Mouse (Mus musculus) forebrain, embryonic 12.5 days (tissue): ENCODE results near the gene Gm49361. TPM values are rescaled to one million over a fixed set of nuclear protein-coding genes. Genes with fewer than 3 reads are reported as not detected.
A peak's percentile ranks its signal among the peaks of the same experiment; 100 is the strongest.
"Not testable (repeated sequence)": the region's sequence is repeated elsewhere in the genome, so short reads cannot be mapped to it uniquely, and the experiment has no call there.

Experiments used
- ATAC-seq: fragments of 200-750 bp; cut with Nextera tagmentation; 2 replicates; pipeline ENCODE4 v1.8.0; 2017; ENCODE audit warnings: moderate TSS enrichment; ENCODE audit not compliant: low FRiP score
- H3K27ac ChIP-seq: fragments of 300-500 bp; sonication (generic); 2 replicates; pipeline ENCODE4 v1.5.1; 2016; ENCODE audit warnings: mild to moderate bottlenecking
- H3K27me3 ChIP-seq: fragments of 300-500 bp; sonication (generic); 2 replicates; pipeline ENCODE4 v1.6.1; 2016; ENCODE audit warnings: mild to moderate bottlenecking
- H3K36me3 ChIP-seq: fragments of 300-500 bp; sonication (generic); replicated peaks from 2 replicates; pipeline ENCODE4 v1.6.1; 2016; ENCODE audit warnings: mild to moderate bottlenecking
- H3K4me1 ChIP-seq: fragments of 300-500 bp; sonication (generic); 2 replicates; pipeline ENCODE4 v1.6.1; 2016
- H3K4me2 ChIP-seq: fragments of 300-500 bp; sonication (generic); 2 replicates; pipeline ENCODE4 v1.6.1; 2016; ENCODE audit warnings: mild to moderate bottlenecking, moderate library complexity
- H3K4me3 ChIP-seq: fragments of 300-500 bp; sonication (generic); replicated peaks from 2 replicates; pipeline ENCODE4 v1.5.1; 2016; ENCODE audit warnings: mild to moderate bottlenecking
- H3K9ac ChIP-seq: fragments of 300-500 bp; sonication (generic); 2 replicates; pipeline ENCODE4 v1.6.1; 2016; ENCODE audit warnings: mild to moderate bottlenecking
- H3K9me3 ChIP-seq: fragments of 300-500 bp; sonication (generic); 2 replicates; pipeline ENCODE4 v1.6.1; 2016
- WGBS: fragments of 180-500 bp; shearing (Covaris S2); methylation state at CpG from one replicate; pipeline ENCODE4 v1.1.7; 2016; 5-methylcytosine and 5-hydroxymethylcytosine counted together
- polyA plus RNA-seq: library from polyadenylated mRNA; unstranded; fragments of >200 nt; fragmentation: Nextera tagmentation; extraction: Ambion mirVana; gene quantifications from 2 replicates; pipeline ENCODE4 v1.2.1, GENCODE M21; 2016

Gene Gm49361
- polyA plus RNA-seq, 1 experiment from 2014 or later = not detected

GRCm38 (mm10) chr14:57753351-57753992 is 7.6 kb upstream of the Gm49361 start:
- no peak overlapping the region for H3K4me2 ChIP-seq
- peak overlapping the region; percentile 46; the same call in 1 of the 2 replicates for H3K27ac ChIP-seq
- H3K4me3 ChIP-seq = no peak overlapping the region
- no peak for ATAC-seq
- no peaks in the 10 kb centered on the region for H3K36me3 ChIP-seq
- 13% methylated on average over 9 of the region's 9 CpGs for WGBS
- H3K4me1 ChIP-seq = peaks cover 10% of the 10 kb centered on the region; the same call in 1 of the 2 replicates
- H3K9me3 ChIP-seq = no peaks in the 10 kb centered on the region
- H3K9ac ChIP-seq = no peak overlapping the region
- peaks cover 6% of the 10 kb centered on the region; the same call in 1 of the 2 replicates for H3K27me3 ChIP-seq

DNA sequence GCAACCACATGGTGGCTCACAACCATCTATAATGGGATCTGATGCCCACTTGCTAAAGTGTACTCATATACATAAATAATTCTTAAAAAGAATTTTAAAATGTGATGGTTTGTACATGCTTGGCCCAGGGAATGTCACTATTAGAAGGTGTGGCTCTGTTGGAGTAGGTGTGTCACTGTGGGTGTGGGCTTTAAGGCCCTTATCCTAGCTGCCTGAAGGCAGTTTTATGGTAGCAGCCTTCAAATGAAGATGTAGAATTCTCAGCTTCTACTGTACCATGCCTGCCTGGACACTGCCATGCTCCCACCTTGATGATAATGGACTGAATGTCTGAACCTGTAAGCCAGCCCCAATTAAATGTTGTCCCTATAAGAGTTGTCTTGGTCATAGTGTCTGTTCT is 5.1 kb upstream of the Gm49361 start:
- ATAC-seq, H3K36me3 ChIP-seq, H3K27me3 ChIP-seq: not testable (repeated sequence)

GRCm38 (mm10) chr14:57749501-57749900 is 3.6 kb upstream of the Gm49361 start:
- H3K4me3 ChIP-seq = no peak overlapping the region
- H3K4me1 ChIP-seq = peaks cover 23% of the 10 kb centered on the region
- no peak overlapping the region for H3K27ac ChIP-seq
- no peak overlapping the region for H3K9ac ChIP-seq
- no peak overlapping the region for H3K4me2 ChIP-seq
- no peaks in the 10 kb centered on the region for H3K27me3 ChIP-seq
- H3K9me3 ChIP-seq = no peaks in the 10 kb centered on the region
- no peaks in the 10 kb centered on the region for H3K36me3 ChIP-seq
- 56% methylated on average over 2 of the region's 2 CpGs for WGBS
- no peak for ATAC-seq

More for the DNA sequence above, 5.1 kb upstream of the Gm49361 start:
- not testable (repeated sequence) for H3K27ac ChIP-seq, H3K9ac ChIP-seq, H3K9me3 ChIP-seq, H3K4me2 ChIP-seq, H3K4me3 ChIP-seq
- peaks cover 15% of the 10 kb centered on the region for H3K4me1 ChIP-seq

GRCm38 (mm10) chr14:57745291-57745969 is 473 bp downstream of the Gm49361 start:
- H3K9ac ChIP-seq = peak overlapping the region; percentile 88
- under 1% methylated on average over 73 of the region's 103 CpGs for WGBS
- peaks cover 20% of the 10 kb centered on the region for H3K4me1 ChIP-seq
- no peaks in the 10 kb centered on the region for H3K36me3 ChIP-seq
- ATAC-seq = peak; percentile 76
- no peaks in the 10 kb centered on the region for H3K27me3 ChIP-seq
- peak overlapping the region; percentile 88 for H3K4me2 ChIP-seq
- peak overlapping the region; percentile 74 for H3K27ac ChIP-seq
- H3K4me3 ChIP-seq = peak overlapping the region; percentile 92
- no peaks in the 10 kb centered on the region for H3K9me3 ChIP-seq

DNA sequence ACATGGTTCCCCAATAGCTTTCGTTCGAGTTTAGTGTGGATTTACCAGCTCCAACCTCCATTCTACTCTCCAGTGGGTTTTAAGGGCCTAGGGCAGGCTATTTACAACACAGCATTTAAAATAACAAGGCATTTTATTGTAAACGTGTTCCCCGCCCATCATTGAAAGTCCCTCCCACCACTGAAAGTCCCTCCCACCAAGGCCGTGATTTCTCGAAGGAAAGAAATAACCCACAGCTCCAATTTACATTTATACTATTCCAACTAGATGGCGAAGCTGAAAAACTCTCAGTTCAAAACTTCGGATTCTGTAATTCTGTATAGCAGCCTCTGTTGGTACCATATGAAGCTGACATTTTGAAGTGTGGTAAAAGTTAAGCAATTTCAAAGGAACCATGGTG is 1.4 kb downstream of the Gm49361 start:
- under 1% methylated on average over 8 of the region's 8 CpGs for WGBS
- peaks cover 20% of the 10 kb centered on the region for H3K4me1 ChIP-seq
- H3K4me2 ChIP-seq = peak overlapping the region; percentile 88
- no peaks in the 10 kb centered on the region for H3K9me3 ChIP-seq
- no peaks in the 10 kb centered on the region for H3K36me3 ChIP-seq
- H3K9ac ChIP-seq = no peak overlapping the region; the same call in 1 of the 2 replicates
- peak overlapping the region; percentile 92 for H3K4me3 ChIP-seq
- ATAC-seq = no peak
- no peaks in the 10 kb centered on the region for H3K27me3 ChIP-seq
- no peak overlapping the region for H3K27ac ChIP-seq

DNA sequence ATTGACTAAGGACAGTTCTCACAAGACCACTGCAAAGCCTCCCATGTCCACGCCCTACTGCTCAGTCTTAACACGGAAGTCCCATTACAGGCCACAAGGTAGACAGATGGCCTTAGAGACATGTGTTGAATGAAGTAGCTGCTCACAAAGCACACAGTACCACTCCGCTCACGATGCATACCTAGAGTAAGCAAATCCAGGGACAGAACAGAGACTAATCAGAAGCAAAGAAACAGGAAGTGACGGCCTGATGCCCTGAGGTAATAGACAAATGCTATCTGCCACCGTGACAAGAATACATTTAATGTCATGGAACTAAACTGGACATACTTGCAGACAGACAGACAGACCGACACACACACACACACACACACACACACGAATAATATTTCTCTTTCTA is 5.3 kb downstream of the Gm49361 start:
- no peak for ATAC-seq
- WGBS = 87% methylated on average over 8 of the region's 8 CpGs
- peaks cover 19% of the 10 kb centered on the region for H3K4me1 ChIP-seq

DNA sequence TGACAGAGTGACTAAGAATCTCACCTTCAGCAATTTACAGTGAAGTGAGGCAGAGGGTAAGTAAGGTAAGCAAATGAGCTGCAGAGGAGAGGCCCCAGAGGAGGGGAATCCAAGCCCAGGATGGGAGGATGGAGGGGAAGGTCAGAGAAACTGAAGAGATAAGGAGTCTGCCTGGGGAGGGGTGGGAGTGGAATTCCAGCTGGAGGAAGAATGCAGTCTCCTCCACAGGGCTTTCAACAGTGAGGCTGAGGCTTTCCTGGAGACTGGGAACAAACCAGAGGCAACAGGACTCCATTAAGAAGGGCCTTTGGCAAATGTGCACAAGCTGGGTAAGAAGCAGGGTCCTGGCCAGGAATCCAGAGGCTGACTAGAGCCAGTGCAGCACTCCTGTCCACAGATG is 8.8 kb downstream of the Gm49361 start:
- Histone ChIP-seq H3K9me3 (no peaks in the 10 kb centered on the region), H3K36me3 (no peaks in the 10 kb centered on the region), H3K27me3 (no peaks in the 10 kb centered on the region), H3K4me1 (peaks cover 8% of the 10 kb centered on the region; the same call in 1 of the 2 replicates), H3K4me2 (no peak overlapping the region), H3K4me3 (no peak overlapping the region), H3K9ac (no peak overlapping the region), H3K27ac (no peak overlapping the region)
- ATAC-seq = no peak

More for the DNA sequence above, 5.3 kb downstream of the Gm49361 start:
- Histone ChIP-seq H3K9ac (no peak overlapping the region), H3K4me2 (no peak overlapping the region), H3K27ac (no peak overlapping the region), H3K27me3 (no peaks in the 10 kb centered on the region), H3K9me3 (no peaks in the 10 kb centered on the region), H3K4me3 (no peak overlapping the region), H3K36me3 (no peaks in the 10 kb centered on the region)

GRCm38 (mm10) chr14:57736141-57736540 is 9.8 kb downstream of the Gm49361 start:
- no peaks in the 10 kb centered on the region for H3K27me3 ChIP-seq

DNA sequence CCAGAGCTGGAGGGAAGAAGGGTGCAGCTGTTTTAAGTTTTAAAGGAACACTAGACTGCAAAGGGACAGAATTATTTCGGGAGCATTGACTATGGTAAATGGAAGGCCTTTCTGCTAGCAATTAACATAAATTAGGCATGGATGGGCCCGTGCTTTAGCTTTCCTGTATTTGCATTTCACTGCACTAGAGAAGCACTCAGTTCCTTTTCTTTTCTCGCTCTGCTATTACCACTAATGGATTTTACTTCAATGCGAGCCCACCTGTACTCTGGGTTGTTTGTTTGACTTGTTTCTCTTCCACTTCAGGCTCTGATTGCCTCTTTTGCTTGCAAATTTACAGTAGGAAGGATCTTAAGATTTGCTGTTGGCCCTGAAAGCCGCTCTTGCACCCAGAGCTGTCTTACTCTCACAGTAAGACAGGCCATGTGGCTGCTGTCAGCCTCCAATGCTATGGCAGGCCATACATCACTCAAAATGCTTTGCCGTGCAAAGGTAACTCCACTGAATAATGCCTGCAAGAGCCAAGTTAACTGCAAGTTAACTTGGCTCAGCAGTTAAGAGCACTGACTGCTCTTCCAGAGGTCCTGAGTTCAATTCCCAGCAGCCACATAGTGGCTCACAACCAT is 13.1 kb downstream of the Gm49361 start:
- peak; percentile 53; the same call in 1 of the 2 replicates for ATAC-seq
- Histone ChIP-seq H3K27ac (0 out of 2 replicates have a peak overlapping the region, but pooled peaks have one; percentile 19), H3K36me3 (no peaks in the 10 kb centered on the region), H3K4me3 (no peak overlapping the region), H3K4me1 (peaks cover 26% of the 10 kb centered on the region), H3K27me3 (no peaks in the 10 kb centered on the region), H3K9me3 (no peaks in the 10 kb centered on the region), H3K9ac (no peak overlapping the region), H3K4me2 (no peak overlapping the region)
- WGBS = 44% methylated on average over 6 of the region's 6 CpGs

More at GRCm38 (mm10) chr14:57736141-57736540, 9.8 kb downstream of the Gm49361 start:
- no peak overlapping the region for H3K4me3 ChIP-seq
- ATAC-seq = no peak
- peaks cover 11% of the 10 kb centered on the region; the same call in 1 of the 2 replicates for H3K4me1 ChIP-seq
- H3K9ac ChIP-seq = no peak overlapping the region
- WGBS = 80% methylated on average over 4 of the region's 4 CpGs
- H3K27ac ChIP-seq = no peak overlapping the region
- H3K9me3 ChIP-seq = no peaks in the 10 kb centered on the region
- H3K36me3 ChIP-seq = no peaks in the 10 kb centered on the region
- H3K4me2 ChIP-seq = no peak overlapping the region

GRCm38 (mm10) chr14:57730527-57730926 is 15.4 kb downstream of the Gm49361 start:
- H3K27ac ChIP-seq = 0 out of 2 replicates have a peak overlapping the region, but pooled peaks have one; percentile 38
- H3K9me3 ChIP-seq = 0 out of 2 replicates have a peak, but pooled peaks cover 4% of the 10 kb centered on the region
- no peak for ATAC-seq
- no peaks in the 10 kb centered on the region for H3K27me3 ChIP-seq
- peaks cover 22% of the 10 kb centered on the region for H3K4me1 ChIP-seq
- H3K4me3 ChIP-seq = no peak overlapping the region
- H3K4me2 ChIP-seq = no peak overlapping the region
- WGBS = 37% methylated on average over 9 of the region's 9 CpGs
- 0 out of 2 replicates have a peak, but pooled peaks cover 4% of the 10 kb centered on the region for H3K36me3 ChIP-seq
- 0 out of 2 replicates have a peak overlapping the region, but pooled peaks have one; percentile 2 for H3K9ac ChIP-seq

DNA sequence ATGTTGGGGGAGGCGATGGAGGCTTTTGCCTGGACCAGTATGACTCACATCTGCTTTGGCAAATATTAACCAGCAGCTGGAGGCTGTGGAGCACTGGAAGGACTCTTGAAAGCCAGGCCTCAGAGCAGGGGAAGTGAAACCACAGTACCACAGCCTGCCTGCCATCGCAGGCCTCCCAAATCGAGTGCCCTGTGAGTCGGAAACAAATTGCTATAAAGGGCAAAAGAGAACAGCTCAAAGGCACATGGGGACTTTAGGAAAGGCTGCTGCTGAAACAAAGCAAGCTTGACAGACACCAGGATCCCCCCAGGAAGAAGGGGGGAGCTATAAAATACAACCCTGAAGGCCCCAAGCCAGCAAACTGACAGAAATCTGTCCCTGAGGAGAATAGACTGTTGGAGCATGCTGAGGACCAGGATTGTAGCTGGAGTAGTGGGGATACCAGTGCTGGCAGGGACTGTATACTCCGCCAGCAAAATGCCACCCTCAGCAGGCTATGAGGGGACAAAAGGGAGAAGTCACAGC is 15.9 kb downstream of the Gm49361 start:
- no peak overlapping the region for H3K4me2 ChIP-seq
- ATAC-seq = no peak
- 0 out of 2 replicates have a peak overlapping the region, but pooled peaks have one; percentile 2 for H3K9ac ChIP-seq
- H3K4me1 ChIP-seq = peaks cover 22% of the 10 kb centered on the region
- 0 out of 2 replicates have a peak overlapping the region, but pooled peaks have one; percentile 38 for H3K27ac ChIP-seq
- 0 out of 2 replicates have a peak, but pooled peaks cover 4% of the 10 kb centered on the region for H3K9me3 ChIP-seq
- H3K4me3 ChIP-seq = no peak overlapping the region
- 0 out of 2 replicates have a peak, but pooled peaks cover 6% of the 10 kb centered on the region for H3K36me3 ChIP-seq
- H3K27me3 ChIP-seq = no peaks in the 10 kb centered on the region
- WGBS = 69% methylated on average over 5 of the region's 5 CpGs

DNA sequence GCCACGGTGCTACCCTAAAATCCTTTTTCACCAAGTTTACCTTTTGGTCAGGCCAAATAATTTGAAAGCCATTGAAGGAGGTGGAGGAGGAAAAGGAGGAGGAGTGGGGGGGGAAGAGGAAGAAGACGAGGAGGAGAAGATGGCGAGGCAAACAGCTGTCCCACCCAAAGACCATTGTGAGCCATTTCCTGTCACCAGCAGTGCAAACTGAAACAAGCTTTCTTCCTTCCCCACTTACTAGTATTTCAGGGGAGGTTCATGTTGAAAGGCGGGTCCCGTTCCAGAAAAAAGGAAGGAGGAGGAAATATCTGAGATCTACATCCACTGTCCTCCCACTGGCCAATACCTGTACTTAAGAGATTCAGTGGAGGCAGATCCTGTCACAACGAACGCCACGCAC is 16.5 kb downstream of the Gm49361 start:
- Histone ChIP-seq H3K9ac (no peak overlapping the region), H3K27me3 (no peaks in the 10 kb centered on the region), H3K27ac (no peak overlapping the region), H3K36me3 (0 out of 2 replicates have a peak, but pooled peaks cover 6% of the 10 kb centered on the region), H3K9me3 (0 out of 2 replicates have a peak, but pooled peaks cover 4% of the 10 kb centered on the region), H3K4me3 (no peak overlapping the region), H3K4me2 (no peak overlapping the region), H3K4me1 (peaks cover 22% of the 10 kb centered on the region)
- WGBS = 88% methylated on average over 8 of the region's 8 CpGs
- no peak for ATAC-seq
